Mouse (Mus musculus): ENCODE results near the gene Gstcd. TPM values are rescaled to one million over a fixed set of nuclear protein-coding genes. Genes with fewer than 3 reads are reported as not detected.

The Gstcd gene
- polyA plus RNA-seq, 1 experiment from 2014 or later = 3.0 TPM

GRCm38 (mm10) chr3:132949380-132949790 lies 142.4 kb downstream of the Gstcd start:
- H3K27me3 ChIP-seq = peaks cover 8% of the 10 kb centered on the region; the same call in 1 of the 2 replicates

GRCm38 (mm10) chr3:132948298-132948795 lies 143.5 kb downstream of the Gstcd start:
- H3K4me1 ChIP-seq (replicated peaks) = peaks cover 21% of the 10 kb centered on the region
- H3K27ac ChIP-seq (replicated peaks) = no peak overlapping the region
- 20% methylated on average over 7 of the region's 7 CpGs for WGBS
- no peak for ATAC-seq (ENCODE audit: low FRiP score, low read depth)
- H3K4me2 ChIP-seq = peak overlapping the region; percentile 91
- H3K9ac ChIP-seq = no peak overlapping the region
- no peaks in the 10 kb centered on the region for H3K9me3 ChIP-seq
- no peaks in the 10 kb centered on the region for H3K36me3 ChIP-seq
- H3K27me3 ChIP-seq = peaks cover 8% of the 10 kb centered on the region; the same call in 1 of the 2 replicates
- H3K4me3 ChIP-seq = 0 out of 2 replicates have a peak overlapping the region, but pooled peaks have one; percentile 6

More at GRCm38 (mm10) chr3:132949380-132949790, 142.4 kb downstream of the Gstcd start:
- no peaks in the 10 kb centered on the region for H3K36me3 ChIP-seq
- peak overlapping the region; percentile 59 for H3K9ac ChIP-seq
- H3K4me2 ChIP-seq = peak overlapping the region; percentile 91
- peak; percentile 80 for ATAC-seq (ENCODE audit: low FRiP score, low read depth)
- no peaks in the 10 kb centered on the region for H3K9me3 ChIP-seq
- WGBS = under 1% methylated on average over 25 of the region's 26 CpGs
- H3K4me1 ChIP-seq (replicated peaks) = peaks cover 21% of the 10 kb centered on the region
- H3K4me3 ChIP-seq = peak overlapping the region; percentile 80
- no peak overlapping the region for H3K27ac ChIP-seq (replicated peaks)

- Histone ChIP-seq H3K9ac (no peak overlapping the region), H3K36me3 (no peaks in the 10 kb centered on the region), H3K27ac (replicated peaks) (no peak overlapping the region), H3K9me3 (no peaks in the 10 kb centered on the region), H3K4me3 (no peak overlapping the region), H3K4me2 (no peak overlapping the region), H3K4me1 (replicated peaks) (peaks cover 21% of the 10 kb centered on the region), H3K27me3 (peaks cover 8% of the 10 kb centered on the region; the same call in 1 of the 2 replicates)
- no peak for ATAC-seq (ENCODE audit: low FRiP score, low read depth)
- 94% methylated on average over 5 of the region's 5 CpGs for WGBS
These were observed 145.7 kb downstream of the Gstcd start for GRCm38 (mm10) chr3:132946086-132946485.

GRCm38 (mm10) chr3:132945669-132946068 lies 146.2 kb downstream of the Gstcd start:
- 84% methylated on average over 7 of the region's 7 CpGs for WGBS
- Histone ChIP-seq H3K36me3 (no peaks in the 10 kb centered on the region), H3K9ac (no peak overlapping the region), H3K27ac (replicated peaks) (no peak overlapping the region), H3K4me1 (replicated peaks) (peaks cover 21% of the 10 kb centered on the region), H3K4me3 (no peak overlapping the region), H3K4me2 (no peak overlapping the region), H3K9me3 (no peaks in the 10 kb centered on the region), H3K27me3 (0 out of 2 replicates have a peak, but pooled peaks cover 5% of the 10 kb centered on the region)
- no peak for ATAC-seq (ENCODE audit: low FRiP score, low read depth)

- Histone ChIP-seq H3K4me3 (no peak overlapping the region), H3K9ac (no peak overlapping the region), H3K4me2 (no peak overlapping the region), H3K9me3 (no peaks in the 10 kb centered on the region), H3K27me3 (0 out of 2 replicates have a peak, but pooled peaks cover 5% of the 10 kb centered on the region), H3K36me3 (no peaks in the 10 kb centered on the region), H3K4me1 (replicated peaks) (peaks cover 15% of the 10 kb centered on the region), H3K27ac (replicated peaks) (no peak overlapping the region)
- WGBS = 45% methylated on average over 3 of the region's 3 CpGs
- no peak for ATAC-seq (ENCODE audit: low FRiP score, low read depth)
These were observed 147.2 kb downstream of the Gstcd start for GRCm38 (mm10) chr3:132944609-132945008.

- 74% methylated on average over 7 of the region's 7 CpGs for WGBS
- no peak overlapping the region for H3K4me3 ChIP-seq
- no peaks in the 10 kb centered on the region for H3K9me3 ChIP-seq
- no peaks in the 10 kb centered on the region for H3K36me3 ChIP-seq
- H3K9ac ChIP-seq = no peak overlapping the region
- no peak overlapping the region for H3K27ac ChIP-seq (replicated peaks)
- ATAC-seq (ENCODE audit: low FRiP score, low read depth) = no peak
- H3K4me1 ChIP-seq (replicated peaks) = peaks cover 10% of the 10 kb centered on the region
- 0 out of 2 replicates have a peak, but pooled peaks cover 5% of the 10 kb centered on the region for H3K27me3 ChIP-seq
- no peak overlapping the region for H3K4me2 ChIP-seq
These were observed 147.6 kb downstream of the Gstcd start for GRCm38 (mm10) chr3:132944193-132944592.

GRCm38 (mm10) chr3:132942778-132943177 lies 149.1 kb downstream of the Gstcd start:
- Histone ChIP-seq H3K27ac (replicated peaks) (no peak overlapping the region), H3K9ac (no peak overlapping the region), H3K4me3 (no peak overlapping the region), H3K9me3 (no peaks in the 10 kb centered on the region), H3K36me3 (no peaks in the 10 kb centered on the region), H3K4me1 (replicated peaks) (no peaks in the 10 kb centered on the region), H3K4me2 (no peak overlapping the region), H3K27me3 (0 out of 2 replicates have a peak, but pooled peaks cover 3% of the 10 kb centered on the region)
- no peak for ATAC-seq (ENCODE audit: low FRiP score, low read depth)
- WGBS = 90% methylated on average over 6 of the region's 6 CpGs

GRCm38 (mm10) chr3:132940181-132940990 lies 151.4 kb downstream of the Gstcd start:
- H3K27me3 ChIP-seq = no peaks in the 10 kb centered on the region
- 89% methylated on average over 10 of the region's 10 CpGs for WGBS
- H3K4me3 ChIP-seq = no peak overlapping the region
- ATAC-seq (ENCODE audit: low FRiP score, low read depth) = no peak
- H3K36me3 ChIP-seq = no peaks in the 10 kb centered on the region
- H3K4me1 ChIP-seq (replicated peaks) = no peaks in the 10 kb centered on the region
- no peak overlapping the region for H3K27ac ChIP-seq (replicated peaks)
- H3K9ac ChIP-seq = no peak overlapping the region
- H3K4me2 ChIP-seq = no peak overlapping the region
- H3K9me3 ChIP-seq = no peaks in the 10 kb centered on the region

GRCm38 (mm10) chr3:132939006-132939405 lies 152.8 kb downstream of the Gstcd start:
- Histone ChIP-seq H3K27me3 (no peaks in the 10 kb centered on the region), H3K27ac (replicated peaks) (no peak overlapping the region), H3K9ac (no peak overlapping the region), H3K4me3 (no peak overlapping the region), H3K4me2 (no peak overlapping the region), H3K4me1 (replicated peaks) (peaks cover 6% of the 10 kb centered on the region; the same call in 1 of the 2 replicates), H3K36me3 (no peaks in the 10 kb centered on the region), H3K9me3 (no peaks in the 10 kb centered on the region)
- 85% methylated on average over 8 of the region's 8 CpGs for WGBS
- ATAC-seq (ENCODE audit: low FRiP score, low read depth) = no peak

GRCm38 (mm10) chr3:132934649-132935048 lies 157.2 kb downstream of the Gstcd start:
- no peak overlapping the region for H3K27ac ChIP-seq (replicated peaks)
- ATAC-seq (ENCODE audit: low FRiP score, low read depth) = peak; percentile 81
- H3K9me3 ChIP-seq = no peaks in the 10 kb centered on the region
- H3K4me3 ChIP-seq = no peak overlapping the region
- peaks cover 6% of the 10 kb centered on the region; the same call in 1 of the 2 replicates for H3K4me1 ChIP-seq (replicated peaks)
- 49% methylated on average over 2 of the region's 2 CpGs for WGBS
- no peak overlapping the region for H3K9ac ChIP-seq
- H3K36me3 ChIP-seq = no peaks in the 10 kb centered on the region
- no peaks in the 10 kb centered on the region for H3K27me3 ChIP-seq
- H3K4me2 ChIP-seq = no peak overlapping the region
